Mouse (Mus musculus) kidney, postnatal 10 days (tissue): ENCODE data around the gene Patj.

Source experiments
- DNase-seq: peaks from one replicate; pipeline ENCODE4 v3.0.0; 2021; ENCODE audit warnings: mixed read lengths

The Patj gene

DNA sequence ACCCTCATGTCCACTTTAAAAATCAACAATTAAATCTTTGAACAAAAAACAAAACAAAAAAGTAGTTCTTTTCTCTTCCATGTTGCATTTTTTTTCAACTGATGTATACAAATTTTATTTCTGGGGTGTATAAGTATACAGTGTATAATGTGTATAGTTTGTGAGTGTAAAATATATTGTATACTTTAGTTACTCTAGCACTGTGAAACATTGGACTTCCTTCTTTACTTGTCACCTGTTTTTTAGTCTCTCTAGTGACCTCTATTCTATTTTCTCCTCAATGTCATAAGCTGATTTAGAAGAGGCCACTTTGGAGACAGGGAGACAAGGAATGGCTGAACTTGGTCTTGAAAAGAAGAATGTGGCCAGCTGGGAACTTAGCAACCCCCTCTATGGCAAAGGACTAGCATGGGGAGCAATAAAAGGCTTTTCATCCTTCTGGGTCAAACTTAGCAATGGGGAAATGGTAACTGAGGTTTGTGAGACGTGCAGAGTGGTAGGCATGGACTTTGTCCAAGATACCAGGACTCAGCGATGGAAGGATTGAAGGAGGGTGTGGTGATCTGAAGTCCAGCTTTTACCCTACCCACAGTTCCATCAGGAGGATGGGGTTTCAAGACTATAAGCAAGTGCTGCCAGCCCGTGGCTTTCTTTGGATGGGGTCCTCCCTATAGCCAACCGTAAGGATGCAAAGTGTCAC is 54.1 kb downstream of the Patj start:
- DNase-seq: no peak

DNA sequence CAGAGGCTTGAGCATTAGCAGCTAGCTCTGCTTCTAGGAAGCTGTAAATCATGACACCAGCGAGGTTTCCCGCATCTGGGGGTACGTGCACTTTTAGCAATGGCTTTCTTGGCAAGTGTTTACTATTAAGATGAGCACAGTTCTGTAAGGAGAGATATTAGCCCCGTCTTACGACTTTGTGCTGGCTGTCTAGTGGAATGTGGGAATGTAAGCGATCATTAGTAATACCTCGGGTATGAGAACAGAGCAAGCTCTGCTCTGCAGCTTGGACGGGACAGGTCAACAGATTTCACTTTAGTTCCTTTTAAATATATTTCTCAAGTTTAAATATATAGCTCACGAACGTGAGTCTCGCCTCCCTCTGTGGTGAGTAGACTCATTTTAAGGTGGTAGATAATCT is 54.7 kb downstream of the Patj start:
- DNase-seq: no peak

DNA sequence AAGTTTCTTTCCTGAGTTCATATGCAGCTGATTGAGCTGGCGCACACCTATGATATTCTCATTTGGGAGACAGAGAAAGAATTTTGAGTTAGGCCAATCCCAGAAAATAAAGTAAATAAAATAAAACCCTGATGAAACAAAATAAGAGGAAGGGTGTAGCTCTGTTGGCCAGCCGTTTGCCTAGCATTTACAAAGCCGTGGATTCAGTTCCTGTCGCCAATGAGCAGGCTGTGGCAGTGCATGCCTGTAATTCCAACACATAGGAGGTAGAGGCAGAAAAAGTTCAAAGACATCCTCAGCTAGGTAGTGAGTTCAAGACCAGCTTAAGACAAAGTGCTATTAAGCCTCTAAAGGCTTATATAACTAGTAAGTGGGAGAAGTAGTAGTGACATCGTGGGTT is 55.2 kb downstream of the Patj start:
- no peak for DNase-seq

DNA sequence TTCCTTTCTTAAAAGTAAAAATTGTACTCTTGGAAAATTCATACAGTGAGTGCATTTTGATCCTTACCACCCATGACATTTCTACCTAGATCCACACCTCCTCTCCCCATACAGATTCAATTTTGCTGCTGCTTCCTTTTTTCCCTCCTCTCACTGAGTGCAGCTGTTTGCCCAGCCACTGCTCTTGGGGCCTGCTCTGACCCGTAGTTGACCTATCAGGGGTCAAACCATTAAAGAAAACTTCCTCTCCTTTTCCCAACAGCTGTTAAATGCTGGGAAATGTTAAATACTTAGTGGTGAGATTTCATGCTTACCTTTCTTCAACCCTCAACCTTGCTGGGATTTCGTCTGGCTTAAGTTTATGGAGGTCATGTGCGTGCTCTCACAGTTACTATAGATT is 55.7 kb downstream of the Patj start:
- peak; percentile 21 for DNase-seq

DNA sequence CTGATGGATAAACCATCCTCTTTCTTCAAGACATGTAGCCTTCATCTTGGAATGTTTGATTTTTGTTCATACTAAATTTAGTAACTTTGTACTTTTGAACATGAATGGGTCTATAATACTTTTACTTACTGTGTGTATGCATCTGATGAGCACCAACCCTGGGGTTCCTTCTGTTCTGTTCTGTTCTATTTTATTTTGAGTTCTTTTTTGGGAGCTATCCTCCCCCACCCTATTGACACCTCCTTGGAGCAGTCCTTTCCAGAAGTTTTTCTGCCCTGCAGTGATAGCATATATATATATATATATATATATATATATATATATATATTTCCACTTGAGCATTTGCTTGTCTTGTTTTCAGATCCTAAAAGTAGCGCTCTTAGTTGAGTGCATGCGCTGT is 57.1 kb downstream of the Patj start:
- no peak for DNase-seq

DNA sequence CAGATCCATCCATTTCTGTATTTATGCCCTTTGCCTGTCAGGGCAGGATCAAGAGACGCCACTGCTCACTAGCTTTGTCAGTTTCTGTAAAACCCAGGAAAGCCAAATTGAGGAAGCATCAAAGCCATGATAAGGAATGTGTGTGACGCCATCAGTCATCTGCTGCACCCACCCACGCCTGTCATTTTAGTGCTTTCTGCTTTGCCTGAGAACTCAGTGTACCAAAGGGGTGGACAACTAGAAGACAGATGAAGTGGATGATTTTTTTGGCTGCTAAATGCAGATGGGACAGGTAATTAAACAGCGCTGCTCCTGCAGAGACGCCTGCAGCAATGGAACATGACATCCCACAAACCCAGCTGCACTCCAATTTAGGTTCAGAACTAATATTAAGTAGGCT is 57.6 kb downstream of the Patj start:
- DNase-seq: no peak

DNA sequence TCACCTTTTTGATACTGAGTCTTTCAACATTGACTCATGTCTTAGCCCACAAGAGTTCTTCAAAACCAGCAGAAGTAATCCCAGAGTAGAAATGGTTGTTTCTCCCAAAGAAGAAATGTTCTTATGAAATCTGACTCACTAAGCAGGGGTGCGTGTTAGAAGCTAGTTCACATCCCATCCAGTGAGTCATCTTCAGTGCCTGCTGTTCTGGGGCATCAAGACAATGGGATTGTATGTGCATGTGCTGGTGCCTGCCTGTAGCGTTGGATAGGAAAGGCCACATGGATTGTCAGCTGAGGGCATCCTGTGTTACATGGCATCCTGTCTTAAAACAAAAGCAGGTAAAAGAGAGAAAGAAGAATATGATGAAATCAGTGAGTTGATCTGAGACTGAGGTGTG is 59.8 kb downstream of the Patj start:
- no peak for DNase-seq

DNA sequence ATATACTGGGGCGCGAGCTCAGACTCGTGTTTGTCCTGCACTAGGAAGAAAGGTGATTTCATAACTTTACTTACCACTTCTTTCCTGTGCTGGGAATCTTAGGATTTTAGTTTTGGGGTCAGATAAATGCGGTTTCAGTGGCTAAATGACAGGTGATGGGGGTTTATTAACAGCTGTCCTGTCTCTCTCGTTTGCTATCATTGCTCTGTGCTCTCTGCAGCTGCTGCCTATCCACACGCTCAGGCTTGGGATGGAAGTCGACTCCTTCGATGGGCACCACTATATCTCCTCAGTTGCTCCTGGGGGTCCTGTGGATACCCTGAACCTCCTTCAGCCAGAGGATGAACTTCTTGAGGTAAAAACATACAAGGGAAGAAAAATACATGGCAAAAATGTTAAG is 60.3 kb downstream of the Patj start:
- DNase-seq: no peak

DNA sequence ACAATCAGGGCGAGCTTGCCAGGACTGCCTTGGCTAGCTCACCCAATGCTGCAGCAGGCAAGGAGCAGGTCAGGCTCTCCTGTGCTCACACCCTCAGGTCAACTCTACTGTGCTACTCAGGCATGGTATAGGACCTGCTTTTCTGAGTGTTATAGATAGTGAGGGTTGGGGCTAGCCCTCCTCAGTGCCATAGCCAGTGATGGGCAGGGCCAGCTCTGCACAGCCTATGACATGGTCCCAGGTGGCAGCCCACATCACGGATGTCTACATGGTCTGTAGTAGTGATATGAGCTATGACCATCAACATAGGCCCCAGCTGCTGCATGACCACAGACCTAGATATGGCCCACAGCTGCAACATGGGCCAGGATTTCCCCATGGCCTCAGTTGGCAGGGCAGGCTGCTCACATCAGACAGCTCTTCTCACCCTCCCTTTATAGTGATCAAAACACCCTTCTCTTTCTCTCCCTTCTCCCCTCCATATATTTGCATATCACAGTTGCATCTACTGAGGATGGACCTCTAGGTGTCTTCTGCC is 66.3 kb downstream of the Patj start:
- DNase-seq: no peak

DNA sequence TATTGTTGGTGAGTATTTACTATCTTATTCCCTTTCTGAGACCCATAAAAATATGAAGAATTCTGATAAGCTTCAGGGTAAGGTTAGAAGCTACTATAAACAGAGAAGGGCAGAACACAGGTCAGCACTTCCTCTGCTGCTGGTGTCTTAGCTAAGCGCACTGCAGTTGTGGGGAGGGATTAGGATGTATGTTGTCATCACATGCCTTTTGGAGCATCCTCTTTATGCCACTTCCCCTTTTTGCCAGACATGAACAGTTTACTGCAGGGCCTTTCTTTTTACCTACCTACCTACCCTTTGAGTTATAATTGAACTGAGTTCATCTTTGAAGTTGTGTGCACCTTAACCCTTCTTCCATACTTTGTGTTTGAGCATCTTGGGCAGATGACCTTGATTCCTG is 69.9 kb downstream of the Patj start:
- no peak for DNase-seq

DNA sequence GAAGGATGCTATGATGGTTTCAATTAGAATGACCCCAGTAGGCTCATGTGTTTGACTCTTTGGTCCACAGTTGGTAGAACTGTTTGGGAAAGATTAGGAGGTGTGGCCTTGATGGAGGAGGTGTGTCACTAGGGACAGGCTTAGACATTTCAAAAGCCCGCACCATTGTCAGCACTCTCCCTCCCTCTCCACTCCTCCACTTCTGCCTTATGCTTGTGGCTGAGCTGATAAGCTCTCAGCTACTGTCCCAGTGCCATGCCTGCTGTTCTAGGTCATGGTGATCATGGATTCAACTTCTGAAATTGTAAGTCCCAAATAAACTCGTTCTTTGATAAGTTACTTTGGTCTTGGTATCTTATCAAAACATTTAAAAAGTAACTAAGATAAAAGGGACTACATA is 70.3 kb downstream of the Patj start:
- no peak for DNase-seq

DNA sequence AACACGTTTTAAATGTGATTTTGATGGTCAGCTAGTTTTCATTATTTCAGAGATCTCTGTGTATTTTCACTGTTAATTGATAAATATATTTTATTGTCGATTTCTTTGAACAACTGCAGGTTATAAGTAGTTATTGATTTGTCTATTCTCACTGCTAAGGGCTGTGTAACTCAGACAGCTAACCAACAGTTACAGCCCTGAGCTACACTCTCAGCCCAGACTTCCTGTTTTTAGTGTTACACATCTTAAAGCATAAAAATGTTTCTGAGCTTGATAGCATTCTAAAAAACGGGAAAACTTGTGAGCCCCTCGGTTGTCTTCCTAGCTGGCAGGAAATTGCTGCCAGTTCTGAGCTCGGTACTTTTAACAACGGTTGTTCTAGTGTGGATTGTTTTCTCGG is 75.8 kb downstream of the Patj start:
- DNase-seq: no peak

DNA sequence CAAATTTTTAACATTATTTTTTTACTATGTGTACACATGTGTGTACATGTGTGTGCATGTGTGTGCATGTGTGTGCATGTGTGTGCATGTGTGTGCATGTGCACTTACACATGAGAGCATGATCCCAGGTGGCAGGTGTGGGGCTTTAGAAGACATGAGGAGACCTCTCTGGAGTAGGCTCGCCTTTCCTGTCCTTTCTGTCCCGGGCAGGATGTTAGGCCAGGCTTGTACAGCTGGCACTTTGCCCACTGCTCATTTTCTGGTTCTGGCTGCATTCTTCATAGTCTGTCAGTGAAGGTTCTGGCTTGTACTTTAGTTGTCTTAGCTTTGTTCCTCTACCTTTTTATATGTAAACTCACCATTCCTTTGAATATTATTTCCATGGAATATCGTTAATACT is 77.9 kb downstream of the Patj start:
- peak; percentile 83 for DNase-seq

DNA sequence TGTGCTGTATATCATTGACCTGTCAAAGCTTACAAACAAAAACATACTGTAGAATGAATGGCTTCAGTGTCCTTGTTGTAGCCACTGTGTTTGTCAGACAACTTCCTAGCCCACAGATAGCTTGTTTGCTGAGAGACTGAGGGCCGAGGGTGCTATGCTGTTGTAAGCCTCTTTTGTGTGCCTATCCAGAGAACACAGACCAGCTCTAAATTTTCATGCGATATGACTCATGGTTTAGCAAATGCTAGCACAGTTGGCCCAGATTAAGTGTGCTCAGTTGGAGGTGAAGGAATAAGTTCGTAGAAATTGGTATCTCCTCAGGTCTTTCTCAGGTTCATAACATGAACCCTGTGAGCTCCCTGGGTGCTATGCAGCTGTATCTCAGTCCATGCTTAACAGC is 82.4 kb downstream of the Patj start:
- DNase-seq: no peak

DNA sequence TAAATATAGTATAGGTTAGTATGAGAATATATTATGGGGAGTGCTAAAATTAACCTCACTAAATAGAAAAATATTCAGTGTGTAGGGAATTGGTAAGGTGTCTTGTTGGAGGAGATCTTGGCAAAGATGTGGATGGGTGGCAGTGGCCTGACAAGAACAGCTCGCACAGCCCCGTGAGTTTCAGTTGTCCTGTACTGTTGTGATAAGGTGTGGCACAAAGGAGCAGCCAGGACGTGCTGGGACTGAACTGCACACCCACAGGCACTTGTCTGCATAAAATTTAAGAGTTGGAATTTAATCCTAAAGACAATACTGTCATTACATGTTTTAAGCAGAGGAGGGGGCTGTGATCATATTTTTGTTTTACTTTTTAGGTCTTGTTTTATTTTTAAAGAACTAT is 90.9 kb downstream of the Patj start:
- no peak for DNase-seq

DNA sequence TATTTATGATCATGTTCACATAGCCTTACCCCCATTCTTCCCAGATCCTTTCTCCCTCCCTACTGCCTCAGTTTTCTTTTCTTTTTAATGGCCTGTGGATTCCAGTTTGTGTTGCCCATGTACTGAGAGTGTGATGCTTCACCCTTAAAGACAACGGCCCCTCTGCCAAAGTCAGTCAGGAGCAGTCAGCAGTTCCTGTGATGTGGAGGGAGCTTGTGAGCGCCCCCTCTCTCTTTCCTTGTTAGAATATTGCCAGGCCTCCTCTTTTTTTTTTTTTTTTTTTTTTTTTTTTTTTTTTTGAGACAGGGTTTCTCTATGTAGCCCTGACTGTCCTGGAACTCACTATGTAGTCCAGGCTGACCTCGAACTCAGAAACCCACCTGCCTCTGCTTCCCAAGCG is 91.3 kb downstream of the Patj start:
- DNase-seq: no peak

DNA sequence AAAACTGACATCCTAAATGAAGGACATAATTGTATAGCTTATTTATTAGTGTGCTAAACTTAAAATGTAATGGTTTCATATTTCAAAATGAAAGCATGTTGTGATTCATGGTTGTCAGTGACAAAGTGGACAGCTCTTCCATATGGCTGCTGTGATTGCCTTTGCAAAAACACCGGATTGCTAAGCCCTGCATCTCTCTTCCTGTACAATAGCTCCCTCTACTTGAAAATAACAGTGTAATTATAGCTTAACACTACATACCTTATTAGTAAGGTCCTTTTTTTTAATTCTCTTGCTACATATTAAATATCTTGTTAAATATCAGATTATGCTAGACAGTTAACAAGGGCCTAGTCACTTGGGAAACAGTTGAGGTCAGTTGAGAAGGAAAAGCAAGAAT is 93.8 kb downstream of the Patj start:
- no peak for DNase-seq

DNA sequence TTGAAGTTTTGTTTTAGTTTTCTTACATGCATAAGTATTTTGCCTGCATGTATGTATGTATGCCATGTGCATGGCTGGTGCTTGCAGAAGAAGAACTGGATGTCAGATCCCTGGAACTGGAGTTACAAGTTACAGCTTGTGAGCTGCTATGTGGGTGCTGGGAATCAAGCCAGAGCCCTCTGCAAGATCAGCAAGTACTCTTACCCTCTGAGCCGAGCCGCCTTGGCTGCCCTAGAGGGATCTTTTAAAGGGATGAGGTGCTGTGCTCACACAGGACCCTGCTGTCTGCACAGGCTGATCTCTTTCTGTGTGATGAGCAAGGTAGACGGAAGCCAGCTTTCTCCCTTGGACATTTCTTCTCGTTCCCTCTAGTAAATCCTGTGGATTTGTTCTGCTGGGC is 102.8 kb downstream of the Patj start:
- DNase-seq: no peak

DNA sequence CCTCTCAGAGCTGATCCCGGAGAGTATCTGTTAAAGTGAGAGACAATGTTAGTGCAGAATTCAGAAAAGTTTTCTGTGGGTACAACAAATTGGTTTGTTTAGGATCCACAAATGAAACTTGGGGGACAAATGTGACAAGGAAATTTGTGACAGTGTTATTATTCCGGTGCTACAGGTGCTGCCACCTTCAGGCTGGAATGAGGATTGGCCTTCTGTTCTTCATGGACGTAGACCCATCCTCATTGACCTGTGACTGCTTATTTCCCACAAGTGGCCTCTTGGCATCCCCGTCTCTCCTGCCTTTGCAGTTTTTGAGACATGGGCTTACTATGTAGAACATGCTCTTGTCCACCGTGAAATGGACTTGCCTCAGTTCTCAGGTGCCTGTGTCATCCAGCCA is 104.6 kb downstream of the Patj start:
- DNase-seq: no peak

DNA sequence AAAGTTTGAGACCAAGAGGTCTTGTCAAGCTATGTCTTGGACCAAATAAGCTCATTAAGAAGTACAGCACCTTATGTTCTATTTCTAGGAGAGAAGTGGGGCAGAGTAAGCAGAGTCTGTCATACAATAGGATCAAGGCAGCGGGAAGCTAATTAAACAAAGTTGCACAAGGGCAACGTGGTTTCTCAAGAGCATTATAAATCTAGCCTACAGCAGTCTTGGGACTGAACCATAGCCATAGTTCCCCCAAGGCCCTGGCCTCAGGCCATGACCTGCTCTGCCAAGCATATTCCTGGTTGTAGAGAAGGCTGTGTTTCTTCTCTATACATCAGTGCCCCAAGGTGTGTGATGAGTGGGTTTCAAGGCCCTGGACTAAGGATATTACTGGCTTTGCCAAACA is 105.3 kb downstream of the Patj start:
- DNase-seq: no peak

DNA sequence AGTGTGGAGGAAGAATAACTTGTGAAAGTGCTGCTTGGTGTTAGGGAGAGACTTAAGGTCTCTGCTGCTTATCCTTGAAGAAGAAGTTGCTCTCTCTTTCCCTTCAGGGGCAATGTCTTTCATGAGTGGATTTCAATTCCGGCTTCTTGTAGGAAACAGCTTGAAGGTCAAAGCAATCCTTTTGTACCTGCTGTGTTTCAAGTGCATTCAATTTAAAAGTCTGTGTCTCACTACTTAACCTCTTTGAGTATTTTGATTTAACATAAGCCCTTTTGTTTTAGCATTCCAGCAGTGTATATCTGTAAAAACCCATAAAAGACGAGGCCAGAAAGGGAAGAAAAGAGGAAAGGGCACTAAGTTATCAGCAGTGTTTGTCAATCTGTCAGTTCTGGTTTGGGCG is 109.2 kb downstream of the Patj start:
- no peak for DNase-seq

DNA sequence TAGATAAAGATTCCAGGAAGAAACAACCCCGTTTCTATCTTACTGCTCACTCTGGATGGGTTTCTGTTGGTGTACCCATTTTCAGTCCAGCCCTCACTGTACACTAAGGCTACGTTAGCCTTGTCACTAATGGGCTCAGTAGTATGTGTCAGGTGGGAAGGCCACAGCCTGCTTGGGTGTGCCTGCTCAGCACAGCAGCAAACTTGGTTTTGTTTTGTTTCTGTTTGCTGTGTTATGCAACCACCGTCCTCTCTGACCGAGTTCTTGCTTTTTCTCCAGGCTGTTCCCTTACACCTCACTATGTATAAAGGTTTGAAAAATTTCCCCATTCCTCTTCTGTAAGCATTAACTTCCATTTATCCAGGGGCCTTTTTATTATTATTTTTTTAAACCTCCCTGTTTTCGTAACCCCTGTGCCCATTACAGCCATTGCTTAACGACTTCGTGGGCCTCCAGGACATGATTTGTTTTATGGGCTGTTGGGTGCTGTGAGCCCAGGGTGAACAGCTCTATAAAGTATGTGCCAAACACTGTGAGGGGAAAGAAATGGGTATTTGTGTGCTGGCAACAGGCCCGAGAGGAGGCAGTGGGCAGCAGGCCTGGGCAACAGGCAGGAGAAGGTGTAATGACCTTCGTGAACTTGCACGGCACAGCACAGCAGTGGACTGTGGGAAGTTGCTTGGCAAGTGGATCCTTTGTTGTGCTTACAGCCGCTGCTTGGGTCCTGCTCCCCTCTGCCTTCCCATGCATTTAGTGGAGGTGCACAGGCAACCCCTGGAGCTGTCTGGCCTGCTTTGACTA is 113.1 kb downstream of the Patj start:
- DNase-seq: peak; percentile 75

DNA sequence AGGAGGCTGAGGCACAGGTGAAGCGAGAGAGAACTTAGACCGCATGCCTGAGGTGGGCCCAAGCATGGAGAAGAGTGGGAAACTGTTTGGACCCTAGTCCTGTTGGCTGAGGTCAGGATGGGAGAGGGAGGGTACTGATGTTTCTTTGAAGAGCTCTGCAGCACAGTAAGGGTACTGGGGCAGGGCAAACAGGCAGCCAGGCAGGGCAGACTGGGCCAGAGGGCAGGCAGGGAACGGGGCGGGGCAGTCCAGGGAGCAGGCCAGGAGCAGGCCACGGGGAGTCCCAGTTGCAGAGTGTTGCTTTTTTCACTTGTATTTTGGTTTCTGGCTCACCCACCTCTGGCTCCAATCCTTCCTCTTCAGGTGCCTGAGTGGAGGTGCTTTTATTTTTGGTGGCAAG is 114.4 kb downstream of the Patj start:
- DNase-seq: peak; percentile 47

DNA sequence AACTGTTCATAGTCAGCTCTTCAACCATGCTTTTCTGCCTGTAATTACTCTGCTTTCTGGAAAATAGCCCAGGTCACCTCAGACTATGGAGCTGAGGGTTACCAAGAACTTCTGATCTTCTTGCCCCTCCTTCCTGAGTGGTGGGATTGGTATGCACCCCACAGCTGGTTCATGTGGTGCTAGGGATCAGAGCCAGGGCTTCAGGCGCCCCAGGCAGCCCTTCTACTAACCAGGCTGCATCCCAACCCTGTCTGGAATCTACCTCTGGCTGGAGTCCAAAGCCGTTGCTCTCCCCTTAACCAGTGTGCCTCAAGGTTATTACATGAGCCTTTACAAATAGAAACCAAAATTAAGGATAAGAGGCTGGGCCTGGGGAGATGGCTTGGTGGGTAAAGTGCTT is 115.7 kb downstream of the Patj start:
- DNase-seq: peak; percentile 75
